Mouse (Mus musculus) liver, postnatal 0 days (tissue): ENCODE data around the gene Gm17349. TPM values are rescaled to one million over a fixed set of nuclear protein-coding genes. Genes with fewer than 3 reads are reported as not detected.
A peak's percentile ranks its signal among the peaks of the same experiment; 100 is the strongest.

Experiments used
- ATAC-seq: fragments of 200-750 bp; cut with Nextera tagmentation; 2 replicates; pipeline ENCODE4 v1.8.0; 2017; ENCODE audit warnings: mild to moderate bottlenecking, moderate library complexity
- DNase-seq: peaks from one replicate; pipeline ENCODE4 v3.0.0-alpha.2; 2016
- H3K27ac ChIP-seq: fragments of 300-500 bp; sonication (generic); 2 replicates; pipeline ENCODE4 v1.5.1; 2014; ENCODE audit warnings: antibody characterized with exemption, moderate library complexity, mild to moderate bottlenecking, low read depth
- H3K27me3 ChIP-seq: fragments of 300-500 bp; sonication (generic); 2 replicates; pipeline ENCODE4 v1.6.1; 2014; ENCODE audit warnings: low read length, control low read depth, mixed read lengths; ENCODE audit not compliant: insufficient read depth
- H3K36me3 ChIP-seq: fragments of 300-500 bp; sonication (generic); replicated peaks from 2 replicates; pipeline ENCODE4 v1.6.1; 2014; ENCODE audit warnings: mild to moderate bottlenecking, control low read depth, low read length, moderate library complexity, mixed read lengths; ENCODE audit not compliant: insufficient read depth
- H3K4me1 ChIP-seq: fragments of 300-500 bp; sonication (generic); 2 replicates; pipeline ENCODE4 v1.6.1; 2014; ENCODE audit warnings: antibody characterized with exemption, mild to moderate bottlenecking, control low read depth; ENCODE audit not compliant: insufficient read depth
- H3K4me2 ChIP-seq: fragments of 300-500 bp; sonication (generic); 2 replicates; pipeline ENCODE4 v1.6.1; 2014; ENCODE audit warnings: low read depth, mild to moderate bottlenecking, low read length, moderate library complexity, mixed read lengths
- H3K4me3 ChIP-seq: fragments of 300-500 bp; sonication (generic); 2 replicates; pipeline ENCODE4 v1.5.1; 2014; ENCODE audit warnings: low read depth, low read length
- H3K9ac ChIP-seq: fragments of 300-500 bp; sonication (generic); replicated peaks from 2 replicates; pipeline ENCODE4 v1.6.1; 2014; ENCODE audit warnings: mild to moderate bottlenecking, moderate library complexity
- H3K9me3 ChIP-seq: fragments of 300-500 bp; sonication (generic); 2 replicates; pipeline ENCODE4 v1.6.1; 2016; ENCODE audit warnings: mild to moderate bottlenecking, control low read depth, low read length, mixed read lengths
- CTCF ChIP-seq: sonication (generic); IDR thresholded peaks from 2 replicates; pipeline ENCODE4 v1.5.1; 2016; ENCODE audit warnings: antibody characterized with exemption, low read depth
- EP300 ChIP-seq: IDR thresholded peaks from 2 replicates; pipeline ENCODE4 v1.6.1; 2016; ENCODE audit warnings: antibody characterized with exemption, low read depth, mild to moderate bottlenecking
- WGBS: fragments of 180-500 bp; shearing (Covaris S2); extraction: QIAGEN DNeasy Blood & Tissue Kit; methylation state at CpG from one replicate; pipeline ENCODE4 v1.1.7; 2014; ENCODE audit not compliant: insufficient replicate concordance; 5-methylcytosine and 5-hydroxymethylcytosine counted together
- polyA plus RNA-seq: library from polyadenylated mRNA; unstranded; fragments of >200 nt; fragmentation: Nextera tagmentation; extraction: Ambion mirVana; gene quantifications from 2 replicates; pipeline ENCODE4 v1.2.1, GENCODE M21; 2015

Gene Gm17349
- polyA plus RNA-seq, 1 experiment from 2014 or later: 1.3 TPM

DNA sequence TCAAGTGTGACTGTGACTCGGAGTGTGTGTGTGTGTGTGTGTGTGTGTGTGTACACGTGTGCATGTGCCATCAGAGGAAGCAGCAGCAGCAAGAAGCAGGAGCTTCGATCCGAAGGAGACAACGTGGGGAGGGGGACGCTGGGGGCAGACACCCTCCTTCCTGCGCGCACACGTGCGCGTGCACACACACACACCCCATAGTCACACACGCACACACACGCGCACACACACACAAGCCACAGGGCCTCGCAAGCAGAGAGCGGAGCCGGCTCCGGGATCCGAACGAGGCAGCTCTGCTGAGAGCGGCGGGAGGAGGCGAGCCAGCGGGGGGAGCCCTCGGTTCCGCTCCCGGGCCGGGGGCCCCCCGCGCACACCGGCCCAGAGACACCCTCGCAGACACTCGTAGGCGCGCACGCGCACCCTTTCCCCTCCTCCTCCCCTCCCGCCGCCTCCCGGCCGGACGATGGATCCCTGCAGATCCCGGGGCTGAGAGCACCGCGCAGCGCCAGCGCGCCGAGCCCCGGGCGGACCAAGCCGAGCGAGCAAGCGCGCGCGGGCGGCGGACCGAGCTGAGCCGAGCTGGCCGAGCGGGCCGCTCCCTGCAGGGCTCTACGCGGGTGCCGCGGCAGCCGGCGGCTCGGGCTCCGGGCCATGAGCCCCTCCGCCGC, 35.0 kb downstream of the Gm17349 start, which contains the start of gene Asic1:
Gene Asic1, plus strand, starts transcription at position 215 of the 668 bp plus-strand sequence.
- Histone ChIP-seq H3K4me3 (peak within 1 kb of the TSS; percentile 43), H3K9me3 (0 out of 2 replicates have a peak, but pooled peaks cover 2% of the 10 kb centered on the region), H3K27me3 (peaks cover 75% of the 10 kb centered on the region), H3K4me2 (peak within 1 kb of the TSS; percentile 76), H3K9ac (no peak within 1 kb of the TSS), H3K36me3 (no peaks in the 10 kb centered on the region), H3K27ac (no peak within 1 kb of the TSS), H3K4me1 (peaks cover 4% of the 10 kb centered on the region; the same call in 1 of the 2 replicates)
- ATAC-seq (peak; percentile 81), DNase-seq (peak; percentile 66)
- WGBS: 1% methylated on average over 47 of the region's 74 CpGs
- no peak for TF ChIP-seq CTCF
- TF ChIP-seq EP300: no peak

DNA sequence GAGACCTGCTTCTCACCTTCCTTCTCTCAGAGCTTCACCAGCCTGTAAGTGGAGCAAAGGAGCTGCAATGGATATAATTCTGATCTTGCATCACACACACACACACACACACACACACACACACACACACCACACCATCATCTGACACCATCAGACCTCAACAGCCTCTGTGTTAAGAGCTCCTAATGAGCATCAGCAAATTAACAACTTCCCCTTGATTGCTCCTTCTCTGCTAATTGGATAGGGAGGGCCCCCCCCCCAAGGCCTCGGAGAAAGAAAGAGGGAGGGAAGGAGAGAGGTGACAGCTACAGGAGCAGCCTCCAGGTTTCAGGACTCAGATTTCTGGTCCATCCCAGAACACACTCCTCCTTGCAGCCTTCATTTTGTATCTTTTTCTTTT, 35.9 kb downstream of the Gm17349 start:
- Histone ChIP-seq H3K27ac (no peak overlapping the region), H3K27me3 (peaks cover 81% of the 10 kb centered on the region), H3K4me1 (peaks cover 13% of the 10 kb centered on the region), H3K4me2 (no peak overlapping the region), H3K9ac (no peak overlapping the region), H3K9me3 (0 out of 2 replicates have a peak, but pooled peaks cover 2% of the 10 kb centered on the region), H3K36me3 (no peaks in the 10 kb centered on the region), H3K4me3 (no peak overlapping the region)
- ATAC-seq (no peak), DNase-seq (no peak)
- no peak for TF ChIP-seq CTCF
- no peak for TF ChIP-seq EP300
- 0% methylated on average over 1 of the region's 1 CpGs for WGBS

DNA sequence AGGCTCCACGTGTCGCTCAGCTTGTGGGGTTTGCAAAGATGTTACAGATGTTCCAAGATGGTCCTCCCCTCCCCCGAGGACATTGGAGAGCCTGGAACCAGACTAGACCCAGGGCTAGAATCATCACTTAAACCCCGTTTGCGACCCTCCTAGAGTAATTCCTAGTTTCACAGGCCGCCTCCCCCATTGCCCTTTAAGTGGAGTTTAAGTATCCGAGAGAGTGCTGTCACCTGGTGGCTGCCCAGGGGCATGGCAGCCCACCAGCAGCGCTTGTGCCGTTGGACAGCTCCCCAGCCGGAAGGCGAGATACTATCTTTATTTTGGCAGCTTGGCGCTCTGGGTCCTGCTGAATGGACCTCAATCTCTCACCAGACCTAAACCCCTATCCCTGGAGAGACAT, 36.4 kb downstream of the Gm17349 start:
- peak; percentile 97 for TF ChIP-seq CTCF
- no peak for TF ChIP-seq EP300
- DNase-seq (peak; percentile 79), ATAC-seq (no peak)
- H3K36me3 ChIP-seq: no peaks in the 10 kb centered on the region
- H3K4me2 ChIP-seq: no peak overlapping the region
- H3K27me3 ChIP-seq: peaks cover 85% of the 10 kb centered on the region
- H3K9me3 ChIP-seq: 0 out of 2 replicates have a peak, but pooled peaks cover 2% of the 10 kb centered on the region
- peaks cover 18% of the 10 kb centered on the region for H3K4me1 ChIP-seq
- 4% methylated on average over 12 of the region's 12 CpGs for WGBS
- H3K9ac ChIP-seq: no peak overlapping the region
- no peak overlapping the region for H3K4me3 ChIP-seq
- H3K27ac ChIP-seq: no peak overlapping the region

- Histone ChIP-seq H3K27me3 (peaks cover 74% of the 10 kb centered on the region), H3K4me2 (no peak overlapping the region), H3K4me3 (no peak overlapping the region), H3K36me3 (no peaks in the 10 kb centered on the region), H3K4me1 (peaks cover 20% of the 10 kb centered on the region), H3K9ac (no peak overlapping the region), H3K9me3 (0 out of 2 replicates have a peak, but pooled peaks cover 2% of the 10 kb centered on the region), H3K27ac (no peak overlapping the region)
- no peak for TF ChIP-seq EP300
- TF ChIP-seq CTCF: 0 out of 2 replicates have a peak, but pooled peaks have one; percentile 3
- DNase-seq (no peak), ATAC-seq (no peak)
- WGBS: 93% methylated on average over 2 of the region's 2 CpGs
Measured at GRCm38 (mm10) chr15:99667544-99667943, 37.7 kb downstream of the Gm17349 start.

DNA sequence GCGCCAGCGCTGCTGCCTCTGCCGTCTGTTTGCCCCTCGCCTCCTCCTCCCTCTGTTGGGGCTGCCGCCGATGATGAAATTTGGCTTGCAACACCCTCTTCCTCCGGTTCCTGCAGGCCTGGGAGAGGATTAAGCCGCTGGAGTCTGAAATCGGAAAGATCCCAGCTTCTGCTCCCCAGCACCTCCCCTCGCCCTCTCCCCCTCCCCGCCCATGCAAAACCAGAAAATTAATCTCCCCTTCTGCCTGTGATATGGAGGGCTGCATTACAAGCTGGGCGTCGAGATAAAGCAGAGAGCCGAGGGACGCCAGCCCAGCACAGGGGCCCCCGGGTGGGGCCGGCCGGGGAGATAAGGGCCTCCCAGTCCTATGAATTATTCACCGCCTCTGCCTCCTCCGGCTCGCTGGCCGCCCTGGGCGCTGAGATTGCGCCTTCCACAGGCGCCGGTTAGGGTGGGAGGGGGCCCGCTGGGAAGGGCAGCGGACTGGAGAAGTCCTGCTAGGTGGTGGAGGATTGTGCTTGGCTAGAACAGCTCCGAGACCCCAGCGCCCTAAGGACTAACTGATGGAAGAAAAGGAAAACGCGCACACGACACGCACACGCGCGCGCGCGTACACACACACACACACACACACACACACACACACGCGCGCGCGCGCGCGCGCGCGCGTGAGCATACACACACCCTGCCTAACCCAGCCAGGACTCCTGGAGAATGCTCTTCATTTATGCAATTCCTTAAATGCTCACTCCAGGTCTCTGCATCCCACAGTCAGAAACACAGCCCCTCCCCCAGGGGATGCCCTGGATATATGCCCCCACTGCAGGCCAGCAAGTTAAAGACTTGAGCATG, 40.5 kb downstream of the Gm17349 start:
- Histone ChIP-seq H3K4me3 (peak overlapping the region; percentile 45), H3K9ac (peak overlapping the region; percentile 54), H3K4me2 (peak overlapping the region; percentile 90), H3K9me3 (0 out of 2 replicates have a peak, but pooled peaks cover 2% of the 10 kb centered on the region), H3K27ac (peak overlapping the region; percentile 35; the same call in 1 of the 2 replicates), H3K27me3 (peaks cover 48% of the 10 kb centered on the region), H3K4me1 (peaks cover 16% of the 10 kb centered on the region), H3K36me3 (no peaks in the 10 kb centered on the region)
- WGBS: 2% methylated on average over 39 of the region's 52 CpGs
- TF ChIP-seq CTCF (no peak), EP300 (peak; percentile 95)
- ATAC-seq: peak; percentile 92
- DNase-seq: peak; percentile 83

DNA sequence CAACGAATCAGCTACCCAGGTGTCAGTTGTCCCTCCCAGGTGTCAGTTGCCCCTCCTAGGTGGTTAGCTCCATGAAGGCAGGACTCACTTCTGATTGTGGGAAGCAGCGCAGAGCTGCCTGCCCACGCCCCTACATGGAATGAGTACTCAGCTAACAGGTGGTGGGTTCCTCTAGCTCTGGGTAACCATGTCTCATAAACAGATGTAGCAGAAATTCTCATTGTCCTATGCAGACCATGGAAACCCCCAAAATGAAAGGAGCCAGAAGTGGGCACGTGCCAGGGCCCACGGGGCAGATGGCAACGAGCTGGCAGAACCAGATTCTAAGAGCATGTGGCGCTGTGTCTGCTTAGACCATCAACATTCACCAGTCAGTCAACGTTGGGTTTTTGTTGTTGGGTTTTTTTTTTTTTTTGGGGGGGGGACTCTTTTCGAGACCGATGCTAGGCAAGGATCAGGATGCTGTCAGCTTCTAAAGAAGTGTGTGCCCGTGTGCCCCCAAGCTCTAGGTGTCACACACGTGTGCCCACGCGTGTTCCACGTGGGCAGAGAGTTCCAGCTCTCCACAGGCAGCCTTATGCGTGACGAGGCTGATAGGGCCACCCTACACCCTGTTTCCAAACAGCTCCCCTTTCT, 41.2 kb downstream of the Gm17349 start:
- H3K9ac ChIP-seq: peak overlapping the region; percentile 54
- DNase-seq: no peak
- peaks cover 41% of the 10 kb centered on the region for H3K27me3 ChIP-seq
- no peak for TF ChIP-seq CTCF
- no peak for TF ChIP-seq EP300
- WGBS: 4% methylated on average over 17 of the region's 17 CpGs
- peaks cover 16% of the 10 kb centered on the region for H3K4me1 ChIP-seq
- 0 out of 2 replicates have a peak, but pooled peaks cover 2% of the 10 kb centered on the region for H3K9me3 ChIP-seq
- H3K36me3 ChIP-seq: no peaks in the 10 kb centered on the region
- no peak; the same call in 1 of the 2 replicates for ATAC-seq
- peak overlapping the region; percentile 90 for H3K4me2 ChIP-seq
- peak overlapping the region; percentile 45 for H3K4me3 ChIP-seq
- 0 out of 2 replicates have a peak overlapping the region, but pooled peaks have one; percentile 22 for H3K27ac ChIP-seq
